Mouse (Mus musculus): ENCODE results near the gene Jarid2.

The Jarid2 gene

DNA sequence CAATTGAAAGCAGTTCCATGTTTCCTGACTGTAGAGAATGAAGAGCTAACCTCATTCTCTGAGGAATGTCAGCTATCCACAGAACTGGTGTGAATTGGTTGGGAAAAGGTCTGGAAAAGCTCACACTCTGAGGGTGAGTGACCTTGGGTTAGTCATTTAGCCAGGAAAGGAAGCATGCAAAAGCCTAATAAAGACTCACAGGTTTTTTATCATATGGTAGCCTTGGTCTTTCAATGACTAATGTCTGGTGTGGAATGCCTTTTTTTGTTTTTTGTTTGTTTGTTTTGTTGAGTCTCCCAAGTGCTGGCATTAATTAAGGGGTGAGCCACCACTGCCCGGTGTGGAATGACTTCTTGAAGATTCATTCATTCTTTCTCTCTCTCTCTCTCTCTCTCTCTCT is 55.3 kb downstream of the Jarid2 start:
- DNase-seq: no peak

DNA sequence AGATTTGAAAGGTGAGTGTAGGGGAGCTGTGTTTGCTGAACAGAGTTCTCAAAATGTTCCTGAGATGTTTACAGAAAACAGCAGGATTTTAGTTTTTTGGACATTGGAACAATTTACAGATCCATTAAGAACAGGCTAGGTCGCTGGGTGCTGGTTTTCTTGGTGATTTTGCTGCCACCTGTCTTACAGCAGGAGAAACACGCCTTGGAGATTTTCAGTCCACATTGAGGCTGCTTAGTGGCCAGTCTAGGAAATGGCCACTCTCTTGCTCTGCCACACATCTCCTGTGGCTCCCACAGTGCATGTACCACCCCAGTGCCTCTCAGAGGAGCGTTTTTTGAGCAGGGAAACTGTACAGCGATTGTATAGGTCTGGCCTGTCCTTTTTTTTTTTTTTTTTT is 57.0 kb downstream of the Jarid2 start:
- peak; percentile 34 for DNase-seq

DNA sequence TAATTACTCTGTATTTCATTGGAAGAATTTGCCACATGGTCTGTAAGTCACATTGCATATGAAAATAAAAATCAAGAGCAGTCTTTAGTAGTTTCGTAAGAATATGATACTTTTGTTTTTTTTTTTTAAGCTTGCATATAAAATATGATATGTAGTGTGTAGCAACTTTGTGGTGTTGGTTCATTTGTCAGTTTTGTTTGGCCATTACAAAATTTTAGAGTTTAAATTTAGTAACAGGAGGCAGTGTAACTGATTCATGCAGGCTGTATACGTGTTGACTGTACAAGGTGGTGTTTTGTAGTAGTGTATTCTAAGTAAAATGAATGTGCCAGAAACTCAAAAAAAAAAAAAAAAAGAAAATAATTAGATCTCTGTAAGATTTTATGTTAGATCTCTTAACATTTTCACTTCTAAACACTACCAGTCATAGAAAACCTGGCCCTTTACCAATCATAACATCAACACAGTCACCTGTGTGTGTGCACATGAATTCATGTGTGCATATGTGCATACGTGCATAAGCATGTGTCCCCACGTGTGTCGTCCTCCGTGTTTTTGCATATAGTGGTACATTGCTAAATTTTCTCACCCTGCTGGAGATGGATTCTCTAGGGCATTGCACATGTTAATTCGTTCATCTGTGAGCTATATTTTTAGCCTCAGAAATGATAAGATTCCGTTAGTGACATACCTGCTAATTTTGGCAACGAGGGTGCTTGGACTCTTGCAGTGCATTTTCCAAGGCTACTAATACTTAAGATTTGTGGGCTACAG is 59.3 kb downstream of the Jarid2 start:
- no peak for DNase-seq

DNA sequence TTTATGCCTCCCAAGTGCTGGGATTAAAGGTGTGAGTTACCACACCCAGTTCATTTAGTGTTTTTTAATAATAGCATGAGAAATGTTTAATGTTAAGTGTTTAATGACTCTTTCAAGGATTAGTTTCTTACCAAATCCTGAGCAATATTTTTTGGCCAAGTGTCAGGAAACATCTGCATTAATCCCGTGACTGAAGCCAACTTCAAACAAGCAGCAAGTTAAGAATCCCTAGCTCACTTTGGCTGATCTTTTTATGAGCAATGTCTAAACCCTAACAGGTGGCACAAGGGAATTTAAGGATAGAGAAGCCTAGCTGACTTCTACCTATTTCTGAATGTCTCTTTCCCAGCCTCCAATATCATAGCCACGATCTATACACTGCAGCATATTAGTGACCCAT is 60.7 kb downstream of the Jarid2 start:
- DNase-seq: no peak

DNA sequence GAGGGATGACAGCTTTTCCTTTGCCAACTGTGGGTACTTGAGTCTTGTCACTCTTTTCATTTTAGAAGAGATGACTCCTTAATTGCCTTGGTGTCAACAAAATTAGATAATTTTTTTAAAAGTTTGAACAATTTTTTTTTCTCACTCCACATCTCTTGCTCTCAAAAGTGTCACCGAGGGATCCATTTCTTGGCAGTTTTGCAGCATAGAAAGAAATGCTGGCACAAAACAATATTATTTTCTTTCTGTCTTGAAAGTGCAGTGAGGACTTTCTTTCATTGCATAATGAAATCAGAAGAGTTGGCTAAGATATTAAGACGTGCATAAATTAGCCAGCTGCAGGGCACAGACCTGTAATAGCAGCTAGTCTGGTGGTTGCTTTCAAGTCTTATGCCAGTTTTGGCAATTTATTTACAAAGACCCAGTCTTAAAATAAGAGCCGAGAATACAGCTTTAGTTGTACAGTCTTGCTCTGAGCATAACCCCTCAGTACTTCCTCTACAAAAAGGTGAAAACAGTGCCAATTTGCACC is 63.2 kb downstream of the Jarid2 start:
- no peak for DNase-seq

DNA sequence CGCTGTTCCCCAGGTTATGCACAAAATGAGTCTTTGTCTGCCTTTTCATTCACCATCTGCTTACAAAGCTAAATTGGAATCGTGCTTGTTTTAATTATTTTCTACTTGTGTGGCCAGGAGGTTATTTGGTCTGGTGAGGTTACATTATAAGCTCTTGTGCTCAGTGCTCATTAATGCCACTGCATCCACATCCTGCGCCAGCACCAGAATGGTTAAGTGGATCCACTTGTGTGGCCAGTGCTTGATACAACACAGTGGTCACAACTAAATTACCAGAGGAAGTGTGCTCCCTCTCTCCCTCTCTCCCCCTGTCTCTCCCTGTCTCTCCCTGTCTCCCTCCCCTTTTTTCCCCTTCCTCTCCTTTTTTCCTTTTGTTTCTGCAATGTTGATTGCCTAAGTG is 66.6 kb downstream of the Jarid2 start:
- DNase-seq: no peak

DNA sequence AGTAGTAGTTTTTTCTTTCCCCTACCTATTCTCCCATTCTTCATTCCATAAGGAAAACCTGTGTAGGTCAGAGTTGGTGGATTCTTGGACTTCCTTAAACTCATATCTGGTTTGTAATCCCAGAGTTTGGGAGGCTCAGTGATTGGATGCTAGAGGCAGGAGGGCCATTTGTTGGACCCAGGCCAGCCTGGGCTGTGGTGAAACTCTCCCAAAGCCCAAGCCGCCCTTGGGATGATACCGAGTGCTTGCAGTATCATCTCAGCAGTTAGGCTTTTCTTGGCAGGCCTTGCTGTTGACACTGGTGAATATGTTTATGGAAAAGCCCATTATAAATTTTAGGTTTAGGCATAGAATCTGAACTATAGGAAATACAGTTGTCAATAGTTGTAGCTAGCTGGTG is 67.5 kb downstream of the Jarid2 start:
- DNase-seq: no peak

DNA sequence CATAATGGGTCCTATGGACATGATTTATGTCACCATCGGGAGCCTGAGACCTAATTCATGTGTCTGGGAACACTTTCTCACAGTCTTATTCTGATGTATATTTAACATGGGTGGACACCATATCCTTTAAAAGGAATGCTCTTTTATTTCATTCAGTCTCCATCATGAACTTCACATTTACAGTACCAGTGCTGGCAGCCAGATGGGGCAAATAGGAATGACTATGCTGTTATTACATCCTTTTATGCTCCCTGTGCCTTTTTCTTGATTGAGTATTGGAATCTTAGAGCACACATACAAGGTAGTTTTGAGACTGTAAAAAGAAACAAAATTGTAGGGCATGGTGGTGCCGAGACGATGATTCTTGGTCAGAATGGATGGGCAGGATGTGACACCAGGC is 69.0 kb downstream of the Jarid2 start:
- DNase-seq: no peak

DNA sequence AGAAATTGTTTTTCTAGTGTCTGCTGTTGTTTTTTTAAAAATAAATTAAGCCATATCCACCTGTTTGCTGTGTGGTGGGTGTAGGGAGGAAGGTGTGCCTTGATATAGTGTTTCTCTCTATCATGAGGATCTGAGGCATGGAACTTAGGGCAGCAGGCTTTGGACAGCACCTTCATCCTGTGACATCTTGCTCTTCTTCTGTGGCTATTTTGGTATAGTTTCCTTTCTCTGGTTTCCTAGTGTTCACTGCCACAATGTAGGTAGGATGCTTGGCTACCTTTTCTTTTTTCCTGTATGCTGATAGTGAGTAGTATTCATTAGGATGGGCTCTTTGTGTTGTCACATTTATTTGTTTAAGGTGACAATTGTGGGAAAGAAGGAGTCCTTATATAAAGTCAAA is 69.9 kb downstream of the Jarid2 start:
- no peak for DNase-seq

DNA sequence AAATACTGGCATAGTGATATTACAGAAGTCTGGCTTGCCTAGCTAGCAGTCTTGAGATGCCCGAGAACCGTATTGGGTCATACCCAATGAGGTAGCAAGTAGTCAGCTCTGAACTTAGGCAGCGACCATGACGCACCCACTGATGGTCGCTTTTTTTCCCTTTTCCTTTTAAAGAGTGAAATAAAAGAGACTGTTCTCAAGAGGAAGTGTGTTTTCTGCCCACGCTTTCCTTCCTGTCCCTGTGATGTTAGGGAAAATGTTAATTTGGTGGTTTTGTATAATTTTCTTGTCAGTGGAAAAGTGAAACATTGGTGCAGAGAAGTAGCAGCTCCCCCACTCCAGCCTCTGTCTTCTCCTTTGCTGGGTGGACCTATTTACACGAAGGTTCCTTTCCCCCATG is 70.8 kb downstream of the Jarid2 start:
- DNase-seq: peak; percentile 37

DNA sequence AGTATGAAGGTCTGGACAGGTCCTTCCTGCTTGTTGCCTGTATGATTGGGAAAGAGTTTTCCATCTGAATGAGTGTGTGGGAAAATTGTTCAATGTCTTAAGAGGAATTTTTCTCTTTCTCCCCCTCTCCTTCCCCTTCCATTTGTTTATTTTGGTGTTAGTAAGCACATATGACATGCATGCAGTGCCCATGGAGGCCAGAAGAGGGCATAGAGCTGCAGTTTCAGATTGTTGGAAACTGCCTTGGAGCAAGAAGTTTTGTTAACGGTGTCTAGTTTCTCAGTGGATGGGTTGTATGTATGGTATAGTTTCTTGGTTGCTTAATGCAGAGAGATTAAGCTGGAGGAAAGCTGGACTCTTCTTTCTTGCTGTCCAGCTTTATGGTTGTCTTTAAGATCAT is 75.6 kb downstream of the Jarid2 start:
- DNase-seq: peak; percentile 75

DNA sequence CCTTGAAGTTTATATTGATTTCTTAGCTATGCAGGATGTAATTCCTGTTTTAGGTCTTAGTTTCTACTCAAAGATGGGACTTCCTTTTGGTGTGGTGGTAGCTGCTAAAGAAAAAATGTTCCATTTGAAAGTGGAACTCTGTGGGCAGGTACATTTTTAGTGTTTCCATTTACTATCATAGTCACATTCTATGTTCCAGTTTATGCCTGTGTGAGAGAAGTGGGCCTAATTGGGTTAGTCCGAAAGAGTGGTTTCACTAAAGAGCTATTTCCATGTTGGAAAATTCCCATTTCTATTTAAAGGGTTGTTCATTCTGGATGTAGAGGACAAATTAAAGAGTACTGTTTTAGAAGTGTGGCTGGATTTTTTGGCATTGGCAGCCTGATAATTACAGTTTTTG is 79.0 kb downstream of the Jarid2 start:
- DNase-seq: no peak

DNA sequence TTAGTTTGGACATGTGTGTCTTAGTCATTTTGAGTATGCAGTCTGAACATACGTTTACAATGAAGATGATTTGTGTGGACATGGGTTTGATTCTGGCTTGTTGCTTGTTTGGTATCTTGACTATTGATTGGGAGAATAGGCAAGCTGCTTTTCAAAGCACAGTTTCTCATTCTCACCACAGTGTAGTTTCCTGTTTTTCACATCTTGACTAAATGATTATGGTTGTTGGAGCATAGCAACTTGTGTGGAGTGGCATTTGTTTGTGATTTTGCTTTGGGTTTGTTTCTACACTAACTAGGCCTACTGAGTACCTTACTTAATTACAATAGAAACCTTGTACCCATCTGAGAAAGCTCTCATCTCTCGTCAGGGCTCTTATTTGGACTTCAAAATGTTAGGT is 81.7 kb downstream of the Jarid2 start:
- no peak for DNase-seq

DNA sequence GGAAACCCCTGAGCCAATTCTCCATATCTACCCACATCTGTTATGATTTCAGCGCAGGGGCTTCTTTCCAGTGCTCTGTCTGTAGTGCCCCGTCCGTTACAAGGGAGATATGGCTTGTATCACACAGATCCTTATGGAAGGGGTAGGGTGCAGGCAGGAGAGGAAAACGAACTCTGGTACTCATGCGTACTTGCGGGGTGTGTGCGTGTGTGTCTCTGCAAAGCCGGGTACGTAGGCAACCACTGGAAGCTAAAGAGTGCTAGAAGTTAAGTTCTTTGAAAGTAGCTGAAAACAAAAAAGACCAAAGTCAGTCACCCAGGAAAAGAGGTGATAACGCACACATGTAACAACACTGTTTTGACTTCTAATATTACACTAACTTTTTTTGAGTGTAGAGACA is 82.3 kb downstream of the Jarid2 start:
- no peak for DNase-seq

DNA sequence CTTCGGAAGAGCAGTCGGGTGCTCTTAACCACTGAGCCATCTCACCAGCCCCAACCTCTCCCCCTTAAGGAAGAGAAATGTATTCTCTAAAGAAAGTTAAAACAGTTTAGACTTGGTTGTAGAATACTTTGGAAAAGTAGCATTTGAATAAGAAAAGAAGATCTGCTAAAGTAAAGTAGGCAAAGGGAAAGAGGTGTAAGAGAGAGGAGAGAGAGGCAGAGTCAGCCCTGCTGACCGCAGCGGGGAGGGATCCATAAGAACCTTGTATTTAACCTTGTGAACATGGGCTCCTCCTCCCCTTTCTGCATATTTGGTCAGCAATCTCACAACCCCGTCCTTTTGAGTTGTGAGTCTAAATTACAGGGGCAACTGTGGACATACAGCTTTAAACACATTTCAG is 83.1 kb downstream of the Jarid2 start:
- no peak for DNase-seq

DNA sequence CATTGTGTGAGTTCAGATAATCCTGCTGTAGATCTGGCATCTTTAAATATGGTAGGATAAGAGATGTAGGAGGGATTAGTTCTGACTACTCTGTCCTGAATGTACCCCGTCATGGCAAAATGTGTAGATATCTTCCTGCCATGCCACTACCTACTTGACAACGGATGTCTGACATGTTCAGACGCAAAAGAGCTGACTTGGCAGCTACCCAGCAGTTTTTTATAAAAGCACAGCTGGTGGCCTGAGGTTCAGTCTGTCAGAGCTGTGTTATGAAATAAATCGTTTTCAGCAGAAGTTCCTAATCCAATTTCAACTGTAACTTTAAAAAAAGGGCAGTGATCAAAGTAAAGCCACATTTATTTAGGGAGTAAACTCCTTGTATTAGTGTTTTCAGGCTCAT is 90.1 kb downstream of the Jarid2 start:
- DNase-seq: peak; percentile 65

DNA sequence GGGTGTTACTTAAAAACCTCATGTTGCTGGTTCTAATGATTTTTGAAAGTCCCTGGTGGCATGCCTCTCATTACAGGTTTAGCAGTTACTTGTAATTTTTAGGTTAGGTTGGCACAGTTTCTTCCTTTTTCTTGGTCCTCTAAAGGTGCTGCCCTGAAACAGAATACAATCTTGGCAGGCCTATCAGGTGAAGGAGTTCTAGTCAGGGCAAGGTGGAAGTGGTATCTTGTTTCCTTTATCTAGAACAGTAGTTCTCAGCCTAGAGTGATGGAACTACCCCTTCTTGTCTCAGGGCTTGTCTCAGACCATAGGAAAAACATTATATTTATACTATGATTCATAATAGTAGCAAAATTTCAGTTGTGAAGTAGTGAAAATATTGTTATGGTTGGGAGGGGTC is 93.3 kb downstream of the Jarid2 start:
- no peak for DNase-seq

DNA sequence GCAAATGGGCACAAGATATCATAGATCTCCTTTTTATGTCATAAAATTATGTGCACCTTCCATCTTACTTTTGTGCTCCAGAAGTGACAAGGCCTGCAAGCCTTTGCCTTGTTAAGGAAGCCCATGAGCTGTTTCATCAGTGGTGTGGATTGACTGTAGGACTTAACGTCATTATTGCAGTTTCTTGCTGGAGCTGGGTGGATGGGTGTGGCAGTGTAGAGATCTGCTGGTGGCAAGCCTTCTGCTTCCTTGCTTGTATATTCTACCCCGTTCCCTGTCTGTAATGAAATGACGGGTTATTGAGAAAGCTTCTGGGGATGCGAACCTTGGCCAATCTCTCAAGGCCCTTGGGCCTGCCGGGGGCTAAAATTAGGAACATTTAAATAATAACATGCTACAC is 99.6 kb downstream of the Jarid2 start:
- no peak for DNase-seq

DNA sequence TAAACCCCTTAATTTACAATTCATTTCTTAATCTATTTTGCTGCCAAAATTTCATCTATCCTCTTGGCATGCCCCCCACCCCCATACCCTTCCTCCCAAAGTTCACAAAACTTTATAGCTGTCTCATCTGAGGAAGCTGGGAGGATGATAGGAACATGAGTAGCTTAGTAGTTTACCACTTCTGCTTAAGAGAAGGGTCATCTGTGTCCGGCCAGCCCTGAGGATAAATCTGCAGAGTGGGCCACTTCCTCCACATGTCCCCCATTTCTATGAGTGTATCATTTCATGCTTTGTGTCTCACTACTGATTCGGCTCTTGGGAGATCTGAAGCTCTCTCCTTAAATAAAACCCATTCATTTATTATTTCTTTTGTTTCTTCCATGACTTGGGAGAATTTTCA is 102.8 kb downstream of the Jarid2 start:
- DNase-seq: no peak

DNA sequence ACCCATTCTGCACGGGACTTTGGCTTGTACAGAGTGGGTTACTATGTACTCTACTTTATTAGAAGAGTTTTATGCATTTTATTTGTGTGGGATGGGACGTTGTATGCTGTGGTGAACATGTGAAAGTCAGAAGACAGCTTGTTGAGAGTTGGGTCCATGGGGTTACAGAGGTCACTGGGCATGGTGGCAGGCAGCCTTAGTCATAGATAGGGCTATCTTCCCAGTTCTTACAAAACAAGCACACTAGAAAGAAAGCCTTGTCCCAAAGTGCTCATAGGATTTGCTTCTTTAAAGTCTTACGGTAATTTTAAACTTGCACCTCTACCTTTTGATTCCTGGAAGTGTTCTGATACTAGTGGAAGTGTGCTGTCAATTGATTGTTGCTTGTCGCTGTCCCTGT is 103.6 kb downstream of the Jarid2 start:
- no peak for DNase-seq

DNA sequence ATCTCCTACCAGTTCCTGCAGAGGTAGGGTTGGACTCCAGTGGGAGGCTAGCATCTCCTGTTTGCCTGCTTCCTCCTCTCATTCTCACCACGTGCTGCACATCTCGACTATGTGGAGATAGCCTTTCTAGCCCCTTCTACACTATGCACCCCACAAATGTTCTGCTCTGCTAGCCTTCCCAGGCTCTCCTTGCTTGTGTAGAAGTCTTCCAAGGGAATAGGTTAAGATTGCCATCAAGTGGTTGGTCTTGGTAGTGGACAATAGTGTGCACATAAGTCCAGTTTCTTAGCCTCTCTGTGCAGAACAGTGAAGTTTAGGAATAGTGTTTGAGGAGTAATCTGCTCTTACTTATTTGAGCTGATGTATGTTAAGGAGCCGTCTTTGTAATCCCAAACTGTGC is 104.1 kb downstream of the Jarid2 start:
- DNase-seq: peak; percentile 28

DNA sequence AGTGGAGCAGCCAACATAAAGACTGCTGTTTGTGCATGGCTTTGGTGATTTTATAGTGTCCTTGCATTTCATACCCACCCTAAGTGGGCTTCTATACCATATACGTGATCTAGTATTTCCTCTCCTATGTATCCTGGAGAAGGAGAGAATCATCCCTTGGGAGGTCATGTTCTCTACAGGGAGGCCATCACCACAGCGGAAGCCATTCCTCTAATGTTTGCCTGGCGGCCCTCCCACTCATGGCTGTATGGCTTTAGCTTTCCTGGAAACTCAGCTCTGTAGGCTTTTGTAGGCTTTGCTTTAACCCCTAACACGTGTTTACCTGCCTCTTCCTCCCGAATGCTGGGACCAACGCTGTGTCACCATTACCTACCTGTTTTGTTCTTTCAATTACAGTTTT is 108.2 kb downstream of the Jarid2 start:
- DNase-seq: no peak

DNA sequence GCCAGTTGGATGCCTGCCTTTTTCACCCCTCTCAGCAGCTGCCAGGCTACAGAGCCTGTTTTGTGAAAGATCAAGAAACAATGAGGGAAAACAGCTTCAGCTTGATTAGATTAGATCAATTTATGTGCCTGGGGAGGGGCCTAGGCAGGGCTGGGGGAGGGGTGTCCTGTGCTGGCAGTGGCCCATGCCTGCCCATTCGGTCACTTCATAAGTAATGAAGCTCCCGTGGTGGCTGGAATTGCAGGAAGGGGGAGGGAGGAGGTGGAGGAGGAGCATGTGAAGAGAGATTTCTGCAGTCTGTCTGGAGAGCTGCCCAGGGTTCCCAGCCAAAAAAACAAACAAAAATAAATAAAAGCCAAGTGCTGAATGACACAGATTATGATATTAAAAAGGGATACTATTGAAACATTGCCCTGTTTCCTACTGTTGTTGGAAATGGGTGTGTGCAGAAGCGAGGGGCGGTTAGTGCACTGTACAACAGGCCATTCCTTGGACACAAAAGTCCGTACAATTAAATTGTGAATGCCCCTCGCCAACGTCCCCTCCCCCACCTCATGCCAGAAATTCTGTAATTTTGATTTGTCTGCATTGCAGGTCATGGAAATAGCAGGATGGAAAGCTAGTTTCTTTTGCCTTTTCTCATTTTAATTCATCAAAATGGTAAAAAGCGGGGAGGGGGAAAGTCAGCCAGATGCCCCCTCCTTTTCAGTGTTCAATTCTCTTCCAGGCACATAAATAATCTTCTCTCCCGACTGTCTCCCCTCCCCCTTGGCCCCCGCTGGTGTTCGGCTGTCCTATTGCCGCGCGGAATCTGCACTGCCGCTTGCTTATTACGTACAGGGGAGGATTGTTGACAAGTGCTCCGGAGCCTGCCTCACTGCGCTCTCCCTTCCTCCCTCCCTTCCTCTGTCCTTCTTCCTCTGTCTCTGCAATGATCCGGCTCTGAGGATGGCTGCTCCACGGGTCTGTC is 110.9 kb downstream of the Jarid2 start:
- peak; percentile 8 for DNase-seq

DNA sequence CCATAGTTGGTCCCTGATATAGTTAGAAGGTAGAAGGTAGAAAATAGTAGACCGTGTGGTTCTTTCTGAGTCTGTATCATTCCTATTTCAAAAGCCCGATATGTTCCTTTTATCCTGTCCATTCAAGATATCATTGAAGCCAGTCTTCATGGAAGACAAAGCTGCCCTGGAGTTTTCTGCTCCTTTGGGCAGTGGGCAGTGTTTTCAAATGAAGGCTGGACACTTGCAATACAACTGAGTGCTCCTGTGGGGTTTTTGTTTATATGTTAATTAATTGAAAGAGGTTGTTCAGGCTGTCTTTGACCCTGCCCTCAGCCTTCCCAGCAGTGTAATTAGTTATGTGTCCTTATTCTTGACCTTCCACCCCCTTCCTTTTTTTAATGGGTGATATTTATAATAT is 122.2 kb downstream of the Jarid2 start:
- DNase-seq: no peak

Measured in thymus, postnatal 14 days (tissue).